Mouse (Mus musculus) lung, postnatal 0 days (tissue): ENCODE data around the gene Cacna1a.

Source experiments
- CTCF ChIP-seq: IDR thresholded peaks from 2 replicates; pipeline ENCODE4 v1.5.1; 2016; ENCODE audit warnings: antibody characterized with exemption, mild to moderate bottlenecking
- EP300 ChIP-seq: IDR thresholded peaks from 2 replicates; pipeline ENCODE4 v1.6.1; 2016; ENCODE audit warnings: antibody characterized with exemption, mild to moderate bottlenecking, control low read depth

GRCm38 (mm10) chr8:84469076-84469475 lies 80.8 kb downstream of the Cacna1a start:
- TF ChIP-seq CTCF: no peak
- TF ChIP-seq EP300: no peak
